Mouse (Mus musculus) monocyte, adult 5-6 weeks (primary cell): ENCODE measurements at regions not wholly inside any gene's neighbourhood (a gene's known extent, or its start where the extent isn't known, plus 50 kb on each side); places are given as distances from the start of the nearest gene placed in this dataset.

ENCODE experiments used
- ATAC-seq: fragments of 153-309, 156-312 bp; replicated peaks from 2 replicates; pipeline ENCODE4 v1.8.0; 2017; ENCODE audit warnings: mild to moderate bottlenecking; ENCODE audit not compliant: low TSS enrichment, insufficient number of reproducible peaks, severe bottlenecking, poor library complexity, low FRiP score

DNA sequence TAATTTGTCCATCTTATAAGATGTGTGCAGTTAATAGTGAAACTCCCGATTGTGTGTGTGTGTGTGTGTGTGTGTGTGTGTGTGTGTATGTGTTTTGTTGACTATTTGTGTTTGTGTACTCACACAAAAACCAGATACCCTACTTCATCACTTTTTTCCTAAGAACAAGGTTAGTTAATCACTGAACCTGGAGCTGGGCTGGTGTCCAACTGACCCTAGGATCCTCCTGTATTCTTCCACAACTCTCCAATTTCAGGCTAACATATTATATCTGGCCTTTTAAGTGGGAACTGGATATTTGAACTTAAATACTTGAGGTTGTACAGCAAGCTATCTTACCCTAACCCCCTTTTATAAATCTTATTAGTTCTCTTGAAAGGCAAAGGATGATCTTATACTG is 556.8 kb downstream of the Slco6d1 start:
- no peak for ATAC-seq
